Mouse (Mus musculus): ENCODE measurements at regions not wholly inside any gene's neighbourhood (a gene's known extent, or its start where the extent isn't known, plus 50 kb on each side); places are given as distances from the start of the nearest gene placed in this dataset.
A peak's percentile ranks its signal among the peaks of the same experiment; 100 is the strongest.

DNA sequence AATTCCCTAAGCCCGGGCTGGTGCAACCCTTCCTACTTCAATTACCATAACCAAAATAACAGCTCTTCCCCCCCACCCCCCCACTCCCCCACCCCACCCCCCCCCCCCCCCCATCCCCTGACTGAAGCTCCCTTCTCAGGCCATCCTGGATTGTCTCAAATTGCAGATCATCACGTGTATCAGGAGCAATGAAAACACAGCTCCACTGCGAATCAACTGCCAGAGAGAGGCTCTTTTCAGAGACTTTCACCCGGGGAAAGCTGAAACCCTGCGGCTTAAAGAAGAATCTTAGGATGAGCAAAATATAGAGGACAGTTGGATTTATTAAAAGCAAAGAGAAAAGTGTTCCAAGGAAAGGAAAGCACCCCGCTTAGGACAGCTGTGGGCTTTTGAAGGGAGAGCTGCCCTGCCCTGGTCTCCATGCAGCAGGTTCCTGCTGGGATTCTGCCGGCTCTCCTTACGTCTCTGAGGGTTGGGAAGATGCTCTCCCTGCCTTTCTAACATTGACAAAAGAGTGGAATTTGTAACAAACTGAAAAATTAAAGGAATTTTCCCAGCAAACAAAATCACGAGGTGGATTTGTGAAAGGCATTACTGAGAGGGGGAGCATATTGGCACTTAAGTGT is 88.6 kb upstream of the Qrfpr start:
- 7% methylated on average over 9 of the region's 9 CpGs for WGBS
- Histone ChIP-seq H3K9me3 (ENCODE audit: control insufficient read depth, low read length) (no peaks in the 10 kb centered on the region), H3K36me3 (ENCODE audit: control insufficient read depth, insufficient read depth, low read length) (no peaks in the 10 kb centered on the region), H3K27ac (ENCODE audit: low read depth, low read length) (no peak overlapping the region), H3K4me1 (replicated peaks; ENCODE audit: control insufficient read depth, insufficient read depth, low read length) (no peaks in the 10 kb centered on the region), H3K4me2 (peak overlapping the region; percentile 11; the same call in 1 of the 2 replicates), H3K4me3 (ENCODE audit: low read depth, low read length) (no peak overlapping the region), H3K27me3 (replicated peaks; ENCODE audit: control insufficient read depth, insufficient read depth, low read length) (no peaks in the 10 kb centered on the region), H3K9ac (ENCODE audit: low read depth, low read length) (no peak overlapping the region)
- DNase-seq (ENCODE audit: low spot score) (no peak), ATAC-seq (replicated peaks; ENCODE audit: low FRiP score) (no peak)

DNA sequence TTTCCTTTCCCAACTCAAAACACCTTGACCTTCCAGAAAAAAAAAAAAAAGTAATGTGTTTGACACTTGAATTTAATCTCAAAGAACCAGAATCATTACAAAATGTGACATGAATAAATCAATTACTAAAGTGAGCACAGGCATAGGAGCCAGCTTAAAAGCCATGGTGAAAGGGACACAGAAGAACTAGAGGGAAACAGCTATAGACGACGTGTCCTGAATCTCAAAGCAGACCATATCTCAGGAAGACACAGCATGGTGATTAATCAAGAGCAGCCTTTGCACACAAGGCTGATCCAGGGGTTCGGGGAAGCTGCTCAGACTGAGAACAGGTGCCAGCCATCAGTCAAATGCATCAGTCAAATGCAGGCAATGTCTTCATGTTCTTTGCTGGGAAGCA is 74.7 kb upstream of the Qrfpr start:
- Histone ChIP-seq H3K27me3 (replicated peaks; ENCODE audit: control insufficient read depth, insufficient read depth, low read length) (no peaks in the 10 kb centered on the region), H3K9ac (ENCODE audit: low read depth, low read length) (no peak overlapping the region), H3K4me3 (ENCODE audit: low read depth, low read length) (no peak overlapping the region), H3K27ac (ENCODE audit: low read depth, low read length) (no peak overlapping the region), H3K9me3 (ENCODE audit: control insufficient read depth, low read length) (no peaks in the 10 kb centered on the region), H3K4me2 (no peak overlapping the region), H3K4me1 (replicated peaks; ENCODE audit: control insufficient read depth, insufficient read depth, low read length) (no peaks in the 10 kb centered on the region), H3K36me3 (ENCODE audit: control insufficient read depth, insufficient read depth, low read length) (no peaks in the 10 kb centered on the region)
- WGBS = 64% methylated on average over 3 of the region's 3 CpGs
- DNase-seq (ENCODE audit: low spot score) (no peak), ATAC-seq (replicated peaks; ENCODE audit: low FRiP score) (no peak)

GRCm38 (mm10) chr3:36291971-36292370 is 69.9 kb upstream of the Qrfpr start:
- ATAC-seq (replicated peaks; ENCODE audit: low FRiP score) = no peak
- DNase-seq (ENCODE audit: low spot score) = no peak
- H3K9me3 ChIP-seq (ENCODE audit: control insufficient read depth, low read length) = no peaks in the 10 kb centered on the region
- no peak overlapping the region for H3K27ac ChIP-seq (ENCODE audit: low read depth, low read length)
- H3K27me3 ChIP-seq (replicated peaks; ENCODE audit: control insufficient read depth, insufficient read depth, low read length) = no peaks in the 10 kb centered on the region
- H3K36me3 ChIP-seq (ENCODE audit: control insufficient read depth, insufficient read depth, low read length) = no peaks in the 10 kb centered on the region
- no peak overlapping the region for H3K4me3 ChIP-seq (ENCODE audit: low read depth, low read length)
- WGBS = 87% methylated on average over 4 of the region's 4 CpGs
- no peaks in the 10 kb centered on the region for H3K4me1 ChIP-seq (replicated peaks; ENCODE audit: control insufficient read depth, insufficient read depth, low read length)
- no peak overlapping the region for H3K9ac ChIP-seq (ENCODE audit: low read depth, low read length)
- no peak overlapping the region for H3K4me2 ChIP-seq

GRCm38 (mm10) chr3:36284066-36284465 is 62.0 kb upstream of the Qrfpr start:
- H3K4me2 ChIP-seq = no peak overlapping the region
- WGBS = 52% methylated on average over 5 of the region's 5 CpGs
- H3K36me3 ChIP-seq (ENCODE audit: control insufficient read depth, insufficient read depth, low read length) = no peaks in the 10 kb centered on the region; the same call in 1 of the 2 replicates
- H3K9me3 ChIP-seq (ENCODE audit: control insufficient read depth, low read length) = peaks cover 4% of the 10 kb centered on the region; the same call in 1 of the 2 replicates
- no peak overlapping the region for H3K27ac ChIP-seq (ENCODE audit: low read depth, low read length)
- no peak overlapping the region for H3K4me3 ChIP-seq (ENCODE audit: low read depth, low read length)
- DNase-seq (ENCODE audit: low spot score) (no peak), ATAC-seq (replicated peaks; ENCODE audit: low FRiP score) (no peak)
- H3K4me1 ChIP-seq (replicated peaks; ENCODE audit: control insufficient read depth, insufficient read depth, low read length) = no peaks in the 10 kb centered on the region
- H3K27me3 ChIP-seq (replicated peaks; ENCODE audit: control insufficient read depth, insufficient read depth, low read length) = no peaks in the 10 kb centered on the region
- no peak overlapping the region for H3K9ac ChIP-seq (ENCODE audit: low read depth, low read length)

DNA sequence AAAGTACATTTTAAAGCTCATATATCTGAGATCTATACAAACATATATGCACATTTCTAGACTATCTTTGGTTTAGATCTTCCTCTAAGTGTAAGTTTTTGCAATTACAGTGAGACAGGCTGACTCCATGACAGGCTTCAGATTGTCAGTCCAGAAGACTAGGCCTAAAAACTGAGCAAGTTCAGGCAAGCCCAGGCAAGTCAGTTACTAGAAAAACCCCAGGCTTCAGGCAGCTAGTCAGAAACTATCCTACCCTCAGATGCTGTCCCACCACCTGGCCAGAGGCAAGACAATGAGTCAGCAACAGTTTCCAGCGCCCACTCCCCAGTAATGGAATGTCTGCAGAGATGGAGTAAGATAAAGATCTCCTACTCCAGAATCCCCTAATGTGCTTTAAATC is 53.4 kb upstream of the Qrfpr start:
- H3K4me3 ChIP-seq (ENCODE audit: low read depth, low read length) = no peak overlapping the region
- DNase-seq (ENCODE audit: low spot score) (no peak), ATAC-seq (replicated peaks; ENCODE audit: low FRiP score) (no peak)
- H3K27ac ChIP-seq (ENCODE audit: low read depth, low read length) = no peak overlapping the region
- H3K36me3 ChIP-seq (ENCODE audit: control insufficient read depth, insufficient read depth, low read length) = no peaks in the 10 kb centered on the region
- no peaks in the 10 kb centered on the region for H3K9me3 ChIP-seq (ENCODE audit: control insufficient read depth, low read length)
- no peaks in the 10 kb centered on the region for H3K27me3 ChIP-seq (replicated peaks; ENCODE audit: control insufficient read depth, insufficient read depth, low read length)
- H3K9ac ChIP-seq (ENCODE audit: low read depth, low read length) = no peak overlapping the region
- no peaks in the 10 kb centered on the region for H3K4me1 ChIP-seq (replicated peaks; ENCODE audit: control insufficient read depth, insufficient read depth, low read length)
- no peak overlapping the region for H3K4me2 ChIP-seq
- 58% methylated on average over 1 of the region's 1 CpGs for WGBS

Measured in liver, embryonic 11.5 days (tissue).